Mouse (Mus musculus): ENCODE results near the gene B9d1. TPM values are rescaled to one million over a fixed set of nuclear protein-coding genes. Genes with fewer than 3 reads are reported as not detected.

The B9d1 gene
- polyA plus RNA-seq, 1 experiment from 2014 or later = 36.7 TPM

- Histone ChIP-seq H3K9me3 (no peaks in the 10 kb centered on the region), H3K4me3 (no peak overlapping the region), H3K27me3 (no peaks in the 10 kb centered on the region), H3K4me1 (peaks cover 57% of the 10 kb centered on the region), H3K27ac (peak overlapping the region; percentile 99), H3K36me3 (peaks cover 16% of the 10 kb centered on the region), H3K4me2 (replicated peaks) (no peak overlapping the region), H3K9ac (no peak overlapping the region)
- 25% methylated on average over 13 of the region's 13 CpGs for WGBS
- ATAC-seq (ENCODE audit: insufficient number of reproducible peaks, insufficient read depth, low FRiP score, low TSS enrichment) = no peak
Observed at GRCm38 (mm10) chr11:61483226-61483845, 21.6 kb upstream of the B9d1 start.

GRCm38 (mm10) chr11:61484256-61484612 lies 20.7 kb upstream of the B9d1 start:
- peak overlapping the region; percentile 86 for H3K4me2 ChIP-seq (replicated peaks)
- no peaks in the 10 kb centered on the region for H3K27me3 ChIP-seq
- 7% methylated on average over 10 of the region's 10 CpGs for WGBS
- peaks cover 58% of the 10 kb centered on the region for H3K4me1 ChIP-seq
- H3K9ac ChIP-seq = peak overlapping the region; percentile 38; the same call in 1 of the 2 replicates
- peak overlapping the region; percentile 99 for H3K27ac ChIP-seq
- no peaks in the 10 kb centered on the region for H3K9me3 ChIP-seq
- peak overlapping the region; percentile 12; the same call in 1 of the 2 replicates for H3K4me3 ChIP-seq
- peaks cover 25% of the 10 kb centered on the region for H3K36me3 ChIP-seq
- ATAC-seq (ENCODE audit: insufficient number of reproducible peaks, insufficient read depth, low FRiP score, low TSS enrichment) = no peak

- Histone ChIP-seq H3K4me2 (replicated peaks) (peak within 1 kb of the TSS; percentile 86), H3K4me3 (peak within 1 kb of the TSS; percentile 51), H3K36me3 (peaks cover 31% of the 10 kb centered on the region), H3K27me3 (no peaks in the 10 kb centered on the region), H3K27ac (peak within 1 kb of the TSS; percentile 99), H3K9ac (peak within 1 kb of the TSS; percentile 69), H3K9me3 (no peaks in the 10 kb centered on the region), H3K4me1 (peaks cover 64% of the 10 kb centered on the region)
- peak; percentile 86 for ATAC-seq (ENCODE audit: insufficient number of reproducible peaks, insufficient read depth, low FRiP score, low TSS enrichment)
- WGBS = 4% methylated on average over 20 of the region's 20 CpGs
Observed at GRCm38 (mm10) chr11:61484613-61485540, 20.1 kb upstream of the B9d1 start, which contains the start of gene Mfap4. Gene Mfap4, plus strand, starts transcription at chr11:61485431.

GRCm38 (mm10) chr11:61485541-61486457 lies 19.1 kb upstream of the B9d1 start:
- WGBS = 24% methylated on average over 22 of the region's 22 CpGs
- Histone ChIP-seq H3K4me3 (peak overlapping the region; percentile 51), H3K9me3 (no peaks in the 10 kb centered on the region), H3K4me2 (replicated peaks) (peak overlapping the region; percentile 86), H3K27me3 (no peaks in the 10 kb centered on the region), H3K4me1 (peaks cover 70% of the 10 kb centered on the region), H3K9ac (peak overlapping the region; percentile 69), H3K27ac (peak overlapping the region; percentile 99), H3K36me3 (peaks cover 40% of the 10 kb centered on the region)
- ATAC-seq (ENCODE audit: insufficient number of reproducible peaks, insufficient read depth, low FRiP score, low TSS enrichment) = peak; percentile 4; the same call in 1 of the 2 replicates

GRCm38 (mm10) chr11:61486458-61487219 lies 18.3 kb upstream of the B9d1 start:
- peak overlapping the region; percentile 99 for H3K27ac ChIP-seq
- peaks cover 69% of the 10 kb centered on the region for H3K4me1 ChIP-seq
- no peak for ATAC-seq (ENCODE audit: insufficient number of reproducible peaks, insufficient read depth, low FRiP score, low TSS enrichment)
- H3K9me3 ChIP-seq = no peaks in the 10 kb centered on the region
- 89% methylated on average over 14 of the region's 14 CpGs for WGBS
- H3K36me3 ChIP-seq = peaks cover 49% of the 10 kb centered on the region
- H3K4me3 ChIP-seq = peak overlapping the region; percentile 51
- peak overlapping the region; percentile 69 for H3K9ac ChIP-seq
- no peaks in the 10 kb centered on the region for H3K27me3 ChIP-seq
- H3K4me2 ChIP-seq (replicated peaks) = peak overlapping the region; percentile 86

GRCm38 (mm10) chr11:61487401-61487800 lies 17.5 kb upstream of the B9d1 start:
- H3K9me3 ChIP-seq = no peaks in the 10 kb centered on the region
- peaks cover 56% of the 10 kb centered on the region for H3K36me3 ChIP-seq
- H3K9ac ChIP-seq = no peak overlapping the region
- 0 out of 2 replicates have a peak overlapping the region, but pooled peaks have one; percentile 51 for H3K4me3 ChIP-seq
- peaks cover 65% of the 10 kb centered on the region for H3K4me1 ChIP-seq
- H3K27me3 ChIP-seq = no peaks in the 10 kb centered on the region
- peak overlapping the region; percentile 86 for H3K4me2 ChIP-seq (replicated peaks)
- H3K27ac ChIP-seq = peak overlapping the region; percentile 47
- no peak for ATAC-seq (ENCODE audit: insufficient number of reproducible peaks, insufficient read depth, low FRiP score, low TSS enrichment)
- WGBS = 58% methylated on average over 2 of the region's 2 CpGs

GRCm38 (mm10) chr11:61487936-61488335 lies 17.0 kb upstream of the B9d1 start:
- Histone ChIP-seq H3K27ac (peak overlapping the region; percentile 47), H3K4me1 (peaks cover 70% of the 10 kb centered on the region), H3K9me3 (no peaks in the 10 kb centered on the region), H3K4me3 (no peak overlapping the region), H3K4me2 (replicated peaks) (peak overlapping the region; percentile 86; the same call in 1 of the 2 replicates), H3K27me3 (no peaks in the 10 kb centered on the region), H3K36me3 (peaks cover 61% of the 10 kb centered on the region), H3K9ac (no peak overlapping the region)
- WGBS = 86% methylated on average over 7 of the region's 7 CpGs
- no peak for ATAC-seq (ENCODE audit: insufficient number of reproducible peaks, insufficient read depth, low FRiP score, low TSS enrichment)

GRCm38 (mm10) chr11:61489085-61489484 lies 15.9 kb upstream of the B9d1 start:
- Histone ChIP-seq H3K9me3 (no peaks in the 10 kb centered on the region), H3K9ac (no peak overlapping the region), H3K27me3 (no peaks in the 10 kb centered on the region), H3K27ac (0 out of 2 replicates have a peak overlapping the region, but pooled peaks have one; percentile 23), H3K4me3 (no peak overlapping the region), H3K36me3 (peaks cover 62% of the 10 kb centered on the region), H3K4me2 (replicated peaks) (no peak overlapping the region), H3K4me1 (peaks cover 65% of the 10 kb centered on the region)
- WGBS = 79% methylated on average over 2 of the region's 2 CpGs
- no peak for ATAC-seq (ENCODE audit: insufficient number of reproducible peaks, insufficient read depth, low FRiP score, low TSS enrichment)

- Histone ChIP-seq H3K36me3 (peaks cover 62% of the 10 kb centered on the region), H3K4me1 (peaks cover 59% of the 10 kb centered on the region), H3K4me3 (no peak overlapping the region)
Observed at GRCm38 (mm10) chr11:61489874-61490273, 15.1 kb upstream of the B9d1 start.

GRCm38 (mm10) chr11:61490944-61491520 lies 13.9 kb upstream of the B9d1 start:
- Histone ChIP-seq H3K4me2 (replicated peaks) (no peak overlapping the region), H3K4me3 (no peak overlapping the region), H3K9me3 (no peaks in the 10 kb centered on the region), H3K27me3 (no peaks in the 10 kb centered on the region), H3K4me1 (peaks cover 53% of the 10 kb centered on the region), H3K9ac (no peak overlapping the region), H3K27ac (no peak overlapping the region), H3K36me3 (peaks cover 62% of the 10 kb centered on the region)
- ATAC-seq (ENCODE audit: insufficient number of reproducible peaks, insufficient read depth, low FRiP score, low TSS enrichment) = no peak
- 93% methylated on average over 22 of the region's 22 CpGs for WGBS

More at GRCm38 (mm10) chr11:61489874-61490273, 15.1 kb upstream of the B9d1 start:
- Histone ChIP-seq H3K27me3 (no peaks in the 10 kb centered on the region), H3K27ac (0 out of 2 replicates have a peak overlapping the region, but pooled peaks have one; percentile 23), H3K9ac (no peak overlapping the region), H3K9me3 (no peaks in the 10 kb centered on the region), H3K4me2 (replicated peaks) (0 out of 2 replicates have a peak overlapping the region, but pooled peaks have one; percentile 0)
- WGBS = 94% methylated on average over 8 of the region's 8 CpGs
- ATAC-seq (ENCODE audit: insufficient number of reproducible peaks, insufficient read depth, low FRiP score, low TSS enrichment) = no peak

All from embryonic facial prominence, embryonic 12.5 days (tissue).